Mouse (Mus musculus) CH12.LX (cell line): ENCODE results near the gene Slc4a2. TPM values are rescaled to one million over a fixed set of nuclear protein-coding genes. Genes with fewer than 3 reads are reported as not detected.

Source experiments
- DNase-seq: peaks from one replicate; pipeline ENCODE4 v3.0.0-alpha.2; 2013; ENCODE audit errors: extremely low read depth
- H3K27ac ChIP-seq: 2 replicates; pipeline ENCODE4 v1.5.1; 2012; ENCODE audit warnings: low read depth, mild to moderate bottlenecking, control low read depth, moderate library complexity; ENCODE audit not compliant: insufficient read depth
- H3K27me3 ChIP-seq: replicated peaks from 2 replicates; pipeline ENCODE3; 2012; ENCODE audit warnings: inconsistent platforms
- H3K36me3 ChIP-seq, 2 experiments: replicated peaks in 1 of 2; 2 replicates each; pipeline versions ENCODE3 to v1.6.1; 2012; ENCODE audit warnings: inconsistent platforms in 1 of 2, low read length in 1 of 2, mild to moderate bottlenecking in 1 of 2, mixed read lengths in 1 of 2, moderate library complexity in 1 of 2; ENCODE audit not compliant: control insufficient read depth in 1 of 2, insufficient read depth in 1 of 2
- H3K4me1 ChIP-seq, 2 experiments: 2 replicates each; pipeline ENCODE4 v1.6.1; 2012; ENCODE audit warnings: inconsistent platforms in 1 of 2, moderate library complexity in 1 of 2; ENCODE audit not compliant: insufficient read depth in 2 of 2, control insufficient read depth in 1 of 2
- H3K4me2 ChIP-seq: 2 replicates; pipeline ENCODE4 v1.6.1; 2012; ENCODE audit warnings: low read depth, mild to moderate bottlenecking, control low read depth; ENCODE audit not compliant: poor library complexity, insufficient read depth, severe bottlenecking
- H3K4me3 ChIP-seq, 3 experiments: fragments of 150-350 bp in 1 of 3; sonication (generic) in 1 of 3; replicated peaks in 1 of 3; 2 replicates each; pipeline versions ENCODE3 to v1.5.1; 2011 to 2012; ENCODE audit warnings: low read depth in 2 of 3, low read length in 2 of 3, mild to moderate bottlenecking in 2 of 3, moderate library complexity in 2 of 3, control low read depth in 1 of 3, improper control_type of control experiment in 1 of 3, inconsistent platforms in 1 of 3, mixed read lengths in 1 of 3; ENCODE audit not compliant: poor library complexity in 1 of 3
- H3K79me2 ChIP-seq: replicated peaks from 2 replicates; pipeline ENCODE4 v1.6.1; 2012; ENCODE audit warnings: mild to moderate bottlenecking, moderate library complexity; ENCODE audit not compliant: control insufficient read depth, poor library complexity, insufficient read depth, severe bottlenecking; ENCODE audit errors: extremely low read depth
- H3K9ac ChIP-seq: 2 replicates; pipeline ENCODE4 v1.6.1; 2012; ENCODE audit warnings: low read depth, mild to moderate bottlenecking, control low read depth, moderate library complexity; ENCODE audit not compliant: insufficient read depth
- H3K9me3 ChIP-seq: replicated peaks from 2 replicates; pipeline ENCODE3; 2012; ENCODE audit warnings: low read length, inconsistent platforms, mixed read lengths
- CHD1 ChIP-seq: IDR thresholded peaks from 2 replicates; pipeline ENCODE4 v1.6.1; 2012; ENCODE audit warnings: low read depth, low read length, improper control_type of control experiment, inconsistent platforms
- CHD2 ChIP-seq: IDR thresholded peaks from 2 replicates; pipeline ENCODE4 v1.6.1; 2011; ENCODE audit warnings: low read length, improper control_type of control experiment
- E2F4 ChIP-seq: IDR thresholded peaks from 2 replicates; pipeline ENCODE4 v1.6.1; 2011; ENCODE audit warnings: low read depth, low read length, improper control_type of control experiment; ENCODE audit not compliant: insufficient replicate concordance
- ELF1 ChIP-seq: IDR thresholded peaks from 2 replicates; pipeline ENCODE4 v1.6.1; 2014; ENCODE audit warnings: low read depth, mild to moderate bottlenecking, inconsistent platforms, low read length, improper control_type of control experiment
- EP300 ChIP-seq: IDR thresholded peaks from 2 replicates; pipeline ENCODE4 v1.6.1; 2011; ENCODE audit warnings: low read length, improper control_type of control experiment
- ETS1 ChIP-seq: conservative IDR thresholded peaks from 2 replicates; pipeline ENCODE4 v1.6.1; 2012; ENCODE audit warnings: low read depth, mild to moderate bottlenecking, inconsistent platforms, low read length, improper control_type of control experiment, moderate library complexity
- GABPA ChIP-seq: IDR thresholded peaks from 2 replicates; pipeline ENCODE4 v1.6.1; 2012; ENCODE audit warnings: low read depth, low read length, improper control_type of control experiment, inconsistent platforms; ENCODE audit not compliant: insufficient replicate concordance
- JUN ChIP-seq: IDR thresholded peaks from 2 replicates; pipeline ENCODE4 v1.6.1; 2011; ENCODE audit warnings: low read depth, mild to moderate bottlenecking, low read length, improper control_type of control experiment, moderate library complexity; ENCODE audit not compliant: insufficient read depth
- JUND ChIP-seq: conservative IDR thresholded peaks from 2 replicates; pipeline ENCODE4 v1.6.1; 2011; ENCODE audit warnings: low read depth, low read length, improper control_type of control experiment
- KAT2A ChIP-seq: IDR thresholded peaks from 2 replicates; pipeline ENCODE4 v1.6.1; 2012; ENCODE audit warnings: low read length, improper control_type of control experiment, inconsistent platforms; ENCODE audit not compliant: insufficient replicate concordance
- MAFK ChIP-seq: IDR thresholded peaks from 2 replicates; pipeline ENCODE4 v1.6.1; 2011; ENCODE audit warnings: low read length, improper control_type of control experiment; ENCODE audit not compliant: insufficient replicate concordance
- MAZ ChIP-seq: IDR thresholded peaks from 2 replicates; pipeline ENCODE4 v1.6.1; 2012; ENCODE audit warnings: low read depth, mild to moderate bottlenecking, inconsistent platforms, low read length, improper control_type of control experiment, moderate library complexity
- MEF2A ChIP-seq: IDR thresholded peaks from 2 replicates; pipeline ENCODE4 v1.6.1; 2014; ENCODE audit warnings: low read depth, mild to moderate bottlenecking, inconsistent platforms, low read length, improper control_type of control experiment, borderline replicate concordance
- MXI1 ChIP-seq: IDR thresholded peaks from 2 replicates; pipeline ENCODE4 v1.6.1; 2011; ENCODE audit warnings: mild to moderate bottlenecking, low read depth, low read length, improper control_type of control experiment
- MYC ChIP-seq: IDR thresholded peaks from 2 replicates; pipeline ENCODE4 v1.6.1; 2011; ENCODE audit warnings: low read depth, mild to moderate bottlenecking, improper control_type of control experiment, low read length
- NELFE ChIP-seq: IDR thresholded peaks from 2 replicates; pipeline ENCODE4 v1.6.1; 2011; ENCODE audit warnings: low read depth, low read length, improper control_type of control experiment
- PAX5 ChIP-seq: IDR thresholded peaks from 2 replicates; pipeline ENCODE4 v1.6.1; 2012; ENCODE audit warnings: low read length, inconsistent platforms, mixed read lengths
- POLR2A ChIP-seq: IDR thresholded peaks from 2 replicates; pipeline ENCODE4 v1.6.1; 2011; ENCODE audit warnings: low read depth, mild to moderate bottlenecking, improper control_type of control experiment, low read length
- RAD21 ChIP-seq: IDR thresholded peaks from 2 replicates; pipeline ENCODE4 v1.6.1; 2011; ENCODE audit warnings: low read depth, mild to moderate bottlenecking, low read length, improper control_type of control experiment, moderate library complexity
- SIN3A ChIP-seq: IDR thresholded peaks from 2 replicates; pipeline ENCODE4 v1.6.1; 2012; ENCODE audit warnings: low read length, improper control_type of control experiment, inconsistent platforms
- TBP ChIP-seq: conservative IDR thresholded peaks from 2 replicates; pipeline ENCODE4 v1.6.1; 2011; ENCODE audit warnings: low read depth, low read length, improper control_type of control experiment
- TCF12 ChIP-seq: IDR thresholded peaks from 2 replicates; pipeline ENCODE4 v1.6.1; 2014; ENCODE audit warnings: low read depth, mild to moderate bottlenecking, inconsistent platforms, low read length, improper control_type of control experiment
- USF1 ChIP-seq: IDR thresholded peaks from 2 replicates; pipeline ENCODE4 v1.6.1; 2014; ENCODE audit warnings: low read depth, mild to moderate bottlenecking, inconsistent platforms, low read length, improper control_type of control experiment
- USF2 ChIP-seq: conservative IDR thresholded peaks from 2 replicates; pipeline ENCODE4 v1.6.1; 2011; ENCODE audit warnings: low read depth, low read length, improper control_type of control experiment
- ZKSCAN1 ChIP-seq: IDR thresholded peaks from 2 replicates; pipeline ENCODE4 v1.6.1; 2012; ENCODE audit warnings: low read depth, inconsistent platforms, low read length, improper control_type of control experiment, borderline replicate concordance
- ZNF384 ChIP-seq: IDR thresholded peaks from 2 replicates; pipeline ENCODE4 v1.6.1; 2012; ENCODE audit warnings: low read depth, low read length, improper control_type of control experiment, inconsistent platforms
- dilution Hi-C: fragments of 300-500 bp; cut with MboI; formaldehyde crosslinking; loops from 2 replicates; pipeline ENCODE4 v1.14.3; 2020; ENCODE audit warnings: low sequenced_read_pairs; ENCODE audit not compliant: extremely low pct_unique_long_range_greater_than_20kb, extremely low pct_ligation_motif_present
- in situ Hi-C: fragments of 300-500 bp; cut with MboI; formaldehyde crosslinking; loops from 3 replicates; pipeline ENCODE4 v1.14.3; 2019; ENCODE audit warnings: low sequenced_read_pairs, low pct_ligation_motif_present, low pct_unique_long_range_greater_than_20kb, mixed read lengths
- polyA plus RNA-seq: library from polyadenylated mRNA; unstranded; fragments of >175 nt; gene quantifications from 2 replicates; pipeline ENCODE4 v1.2.1, GENCODE M21; 2012; ENCODE audit warnings: low read depth; ENCODE audit not compliant: insufficient read length
- total RNA-seq, 2 experiments: library from RNA; depleted of rRNA; stranded (reverse); fragments of 300-350 nt in 1 of 2; fragments of >200 nt in 1 of 2; gene quantifications; 2 replicates each; pipeline ENCODE4 v1.2.3; 2012 to 2014

Gene Slc4a2
- total and polyA plus RNA-seq, 3 experiments, result 12.9 to 27.2 (median 18.6) TPM

DNA sequence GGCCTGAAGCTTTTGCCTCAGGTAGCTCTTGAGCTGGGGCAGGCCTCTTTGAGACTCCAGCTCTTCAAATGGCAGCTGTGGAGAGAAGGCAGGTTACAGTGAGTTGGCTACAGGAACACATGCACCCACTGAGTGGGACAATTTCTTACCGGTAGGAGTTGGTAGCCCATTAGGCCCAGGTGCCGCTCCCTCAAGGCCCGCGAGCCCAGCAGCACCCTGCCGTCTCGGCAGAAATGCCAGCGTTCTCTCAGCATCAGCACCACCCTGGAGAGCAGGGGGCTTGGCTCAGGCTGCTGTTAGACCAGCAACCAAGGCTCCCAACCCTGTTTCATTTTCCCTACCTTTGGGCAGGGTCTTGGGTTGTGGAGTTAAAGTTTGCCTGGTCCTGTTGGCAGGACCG lies 17.6 kb downstream of the Slc4a2 start:
- Histone ChIP-seq H3K9ac (no peak overlapping the region), H3K27ac (no peak overlapping the region), H3K4me1 (peaks cover 14 to 24% of the 10 kb centered on the region in 2 experiments), H3K4me2 (no peak overlapping the region), H3K4me3 (no peak overlapping the region), H3K36me3 (peaks cover 46 to 72% of the 10 kb centered on the region in 2 experiments), H3K27me3 (no peaks in the 10 kb centered on the region), H3K79me2 (peaks cover 9% of the 10 kb centered on the region), H3K9me3 (no peaks in the 10 kb centered on the region)
- in situ Hi-C loops (no loop called here), dilution Hi-C loops (no loop called here)
- TF ChIP-seq TBP (no peak), MEF2A (no peak), MXI1 (no peak), CHD2 (no peak), EP300 (no peak), ELF1 (no peak), RAD21 (no peak), PAX5 (no peak), NELFE (no peak), JUND (no peak), MAZ (no peak), POLR2A (no peak), USF2 (no peak), CHD1 (no peak), MYC (no peak)
- no peak for DNase-seq

GRCm38 (mm10) chr5:24442029-24442428 lies 18.4 kb downstream of the Slc4a2 start:
- Histone ChIP-seq H3K36me3 (peaks cover 43 to 66% of the 10 kb centered on the region in 2 experiments), H3K4me2 (no peak overlapping the region), H3K79me2 (peaks cover 9% of the 10 kb centered on the region), H3K4me1 (peaks cover 20 to 32% of the 10 kb centered on the region in 2 experiments), H3K9ac (no peak overlapping the region), H3K9me3 (no peaks in the 10 kb centered on the region), H3K27me3 (no peaks in the 10 kb centered on the region), H3K27ac (no peak overlapping the region), H3K4me3 (no peak overlapping the region)
- in situ Hi-C loops (no loop called here), dilution Hi-C loops (no loop called here)
- TF ChIP-seq GABPA, result no peak
- TF ChIP-seq KAT2A, result no peak
- no peak for TF ChIP-seq TCF12
- TF ChIP-seq CHD2, result no peak
- TF ChIP-seq MAFK, result no peak
- no peak for TF ChIP-seq SIN3A
- no peak for TF ChIP-seq POLR2A
- TF ChIP-seq ETS1, result no peak
- no peak for TF ChIP-seq ZNF384
- TF ChIP-seq MEF2A, result no peak
- TF ChIP-seq MAZ, result no peak
- TF ChIP-seq ZKSCAN1, result no peak
- no peak for TF ChIP-seq USF2
- no peak for TF ChIP-seq RAD21
- no peak for TF ChIP-seq ELF1
- TF ChIP-seq JUND, result no peak
- no peak for TF ChIP-seq USF1
- TF ChIP-seq NELFE, result no peak
- TF ChIP-seq E2F4, result no peak
- TF ChIP-seq JUN, result no peak
- no peak for DNase-seq
